Mouse (Mus musculus) lung, postnatal 0 days (tissue): ENCODE data around the gene Gm49339. TPM values are rescaled to one million over a fixed set of nuclear protein-coding genes. Genes with fewer than 3 reads are reported as not detected.

Experiments used
- ATAC-seq: fragments of 200-750 bp; cut with Nextera tagmentation; 2 replicates; pipeline ENCODE4 v1.8.0; 2017; ENCODE audit warnings: moderate library complexity
- DNase-seq: peaks from one replicate; pipeline ENCODE4 v3.0.0-alpha.2; 2016; ENCODE audit warnings: low spot score
- H3K27ac ChIP-seq: fragments of 300-500 bp; sonication (generic); 2 replicates; pipeline ENCODE4 v1.5.1; 2014; ENCODE audit warnings: antibody characterized with exemption, mild to moderate bottlenecking, low read length, mixed read lengths
- H3K27me3 ChIP-seq: fragments of 300-500 bp; sonication (generic); replicated peaks from 2 replicates; pipeline ENCODE4 v1.6.1; 2014; ENCODE audit warnings: low read length, mixed read lengths; ENCODE audit not compliant: insufficient read depth
- H3K36me3 ChIP-seq: fragments of 300-500 bp; sonication (generic); 2 replicates; pipeline ENCODE4 v1.6.1; 2014; ENCODE audit warnings: low read length, mixed read lengths; ENCODE audit not compliant: insufficient read depth
- H3K4me1 ChIP-seq: fragments of 300-500 bp; sonication (generic); 2 replicates; pipeline ENCODE4 v1.6.1; 2014; ENCODE audit warnings: antibody characterized with exemption, low read depth, low read length, mixed read lengths; ENCODE audit not compliant: insufficient read depth
- H3K4me2 ChIP-seq: fragments of 300-500 bp; sonication (generic); replicated peaks from 2 replicates; pipeline ENCODE4 v1.6.1; 2014; ENCODE audit warnings: low read depth, mild to moderate bottlenecking, low read length, moderate library complexity, mixed read lengths
- H3K4me3 ChIP-seq: fragments of 300-500 bp; sonication (generic); 2 replicates; pipeline ENCODE4 v1.5.1; 2014; ENCODE audit warnings: low read depth, low read length
- H3K9ac ChIP-seq: fragments of 300-500 bp; sonication (generic); replicated peaks from 2 replicates; pipeline ENCODE4 v1.6.1; 2014; ENCODE audit warnings: low read depth, mild to moderate bottlenecking
- H3K9me3 ChIP-seq: fragments of 300-500 bp; sonication (generic); 2 replicates; pipeline ENCODE4 v1.6.1; 2016; ENCODE audit warnings: low read length, mixed read lengths
- CTCF ChIP-seq: IDR thresholded peaks from 2 replicates; pipeline ENCODE4 v1.5.1; 2016; ENCODE audit warnings: antibody characterized with exemption, mild to moderate bottlenecking
- EP300 ChIP-seq: IDR thresholded peaks from 2 replicates; pipeline ENCODE4 v1.6.1; 2016; ENCODE audit warnings: antibody characterized with exemption, mild to moderate bottlenecking, control low read depth
- WGBS: fragments of 180-500 bp; shearing (Covaris S2); extraction: QIAGEN DNeasy Blood & Tissue Kit; methylation state at CpG from one replicate; pipeline ENCODE4 v1.1.7; 2014; 5-methylcytosine and 5-hydroxymethylcytosine counted together
- polyA plus RNA-seq: library from polyadenylated mRNA; unstranded; fragments of >200 nt; fragmentation: Nextera tagmentation; extraction: Ambion mirVana; gene quantifications from 2 replicates; pipeline ENCODE4 v1.2.1, GENCODE M21; 2015

The Gm49339 gene
- polyA plus RNA-seq, 1 experiment from 2014 or later: 7.6 TPM

DNA sequence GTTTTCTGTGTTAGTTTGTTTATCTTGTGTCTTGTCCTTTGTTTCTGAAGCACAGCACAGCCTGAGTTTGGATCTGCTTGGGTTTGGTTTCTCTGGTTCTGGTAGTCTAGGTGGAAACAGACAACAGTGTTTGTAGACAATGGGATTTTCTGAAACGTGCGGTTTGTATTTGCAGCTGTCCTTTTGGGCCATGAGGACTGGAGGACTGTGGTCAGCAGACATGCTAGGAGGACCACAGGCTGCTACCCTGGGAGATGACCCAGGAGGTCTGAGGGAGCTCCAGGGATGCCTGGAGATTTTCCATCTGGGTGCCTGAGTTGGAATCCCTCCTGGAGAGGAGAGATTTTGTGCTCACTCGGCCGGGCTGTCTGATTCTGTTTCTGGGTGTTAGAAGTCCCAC lies 46.2 kb downstream of the Gm49339 start:
- no peak overlapping the region for H3K9ac ChIP-seq
- DNase-seq (no peak), ATAC-seq (no peak)
- H3K27me3 ChIP-seq: no peaks in the 10 kb centered on the region
- H3K9me3 ChIP-seq: no peaks in the 10 kb centered on the region
- H3K4me3 ChIP-seq: no peak overlapping the region
- no peak overlapping the region for H3K27ac ChIP-seq
- TF ChIP-seq EP300 (no peak), CTCF (no peak)
- 66% methylated on average over 4 of the region's 4 CpGs for WGBS
- H3K4me1 ChIP-seq: no peaks in the 10 kb centered on the region
- H3K36me3 ChIP-seq: no peaks in the 10 kb centered on the region
- no peak overlapping the region for H3K4me2 ChIP-seq

DNA sequence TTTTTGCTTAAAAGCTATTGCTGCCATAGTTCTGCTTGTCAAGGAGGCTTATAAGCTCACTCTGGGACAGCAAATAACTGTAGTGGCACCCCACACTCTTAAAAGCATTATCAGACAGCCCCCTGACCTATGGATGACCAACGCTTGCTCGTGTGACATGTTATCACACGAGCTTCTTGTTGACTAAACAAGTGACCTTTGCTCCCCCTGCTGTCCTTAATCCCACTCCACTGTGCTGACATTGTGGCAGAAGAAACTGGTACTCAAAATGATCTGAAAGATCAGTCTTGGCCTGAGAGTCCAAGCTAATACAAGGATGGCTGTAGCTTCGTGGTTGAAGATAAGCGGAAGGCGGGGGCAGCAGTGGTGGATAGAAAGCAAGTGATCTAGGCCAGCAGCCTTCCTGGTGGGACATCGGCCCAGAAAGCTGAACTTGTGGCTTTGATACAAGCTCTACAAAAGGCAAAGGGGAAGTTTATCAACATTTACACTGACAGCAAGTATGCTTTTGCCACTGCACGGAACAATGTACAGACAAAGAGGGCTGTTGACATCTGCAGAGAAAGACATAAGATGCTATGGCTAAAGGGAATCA lies 48.5 kb downstream of the Gm49339 start:
- TF ChIP-seq CTCF (no peak), EP300 (no peak)
- Histone ChIP-seq H3K4me1 (no peaks in the 10 kb centered on the region), H3K27ac (no peak overlapping the region), H3K4me3 (no peak overlapping the region), H3K9me3 (no peaks in the 10 kb centered on the region), H3K27me3 (no peaks in the 10 kb centered on the region), H3K36me3 (no peaks in the 10 kb centered on the region), H3K9ac (no peak overlapping the region), H3K4me2 (no peak overlapping the region)
- ATAC-seq: no peak
- DNase-seq: no peak
- WGBS: 39% methylated on average over 8 of the region's 8 CpGs

- H3K4me1 ChIP-seq: no peaks in the 10 kb centered on the region
Observed at GRCm38 (mm10) chr10:51529497-51529896, 49.1 kb downstream of the Gm49339 start.

GRCm38 (mm10) chr10:51530813-51531212 lies 50.4 kb downstream of the Gm49339 start:
- Histone ChIP-seq H3K4me2 (no peak overlapping the region), H3K9me3 (no peaks in the 10 kb centered on the region), H3K36me3 (no peaks in the 10 kb centered on the region), H3K4me3 (no peak overlapping the region), H3K9ac (no peak overlapping the region), H3K4me1 (no peaks in the 10 kb centered on the region), H3K27me3 (no peaks in the 10 kb centered on the region), H3K27ac (no peak overlapping the region)
- TF ChIP-seq CTCF: no peak
- no peak for TF ChIP-seq EP300
- 82% methylated on average over 7 of the region's 7 CpGs for WGBS
- DNase-seq: peak; percentile 21
- no peak for ATAC-seq

More at GRCm38 (mm10) chr10:51529497-51529896, 49.1 kb downstream of the Gm49339 start:
- Histone ChIP-seq H3K27ac (no peak overlapping the region), H3K27me3 (no peaks in the 10 kb centered on the region), H3K4me2 (no peak overlapping the region), H3K9me3 (no peaks in the 10 kb centered on the region), H3K4me3 (no peak overlapping the region), H3K9ac (no peak overlapping the region), H3K36me3 (no peaks in the 10 kb centered on the region)
- ATAC-seq (no peak), DNase-seq (no peak)
- no peak for TF ChIP-seq CTCF
- TF ChIP-seq EP300: no peak
- 57% methylated on average over 3 of the region's 3 CpGs for WGBS

Other genes with a start within 250 kb of the Gm49339 start
- 11.4 and 13.1 TPM in 2 replicates for gene Lilr4b, start within 50 bp of the Gm49339 start, polyA plus RNA-seq
- 25.0 and 26.6 TPM in 2 replicates for gene Lilrb4a, start 10.3 kb downstream of the Gm49339 start, polyA plus RNA-seq
- gene Fam162b, start 109.9 kb downstream of the Gm49339 start, polyA plus RNA-seq: 45.3 and 48.3 TPM in 2 replicates
- gene Gprc6a, start 150.8 kb downstream of the Gm49339 start, polyA plus RNA-seq: 2.0 and 2.2 TPM in 2 replicates
- gene Rfx6, start 197.1 kb downstream of the Gm49339 start, polyA plus RNA-seq: not detected in 2 replicates